Mouse (Mus musculus): Measurements from ENCODE around the gene Pde4b.

Gene Pde4b

DNA sequence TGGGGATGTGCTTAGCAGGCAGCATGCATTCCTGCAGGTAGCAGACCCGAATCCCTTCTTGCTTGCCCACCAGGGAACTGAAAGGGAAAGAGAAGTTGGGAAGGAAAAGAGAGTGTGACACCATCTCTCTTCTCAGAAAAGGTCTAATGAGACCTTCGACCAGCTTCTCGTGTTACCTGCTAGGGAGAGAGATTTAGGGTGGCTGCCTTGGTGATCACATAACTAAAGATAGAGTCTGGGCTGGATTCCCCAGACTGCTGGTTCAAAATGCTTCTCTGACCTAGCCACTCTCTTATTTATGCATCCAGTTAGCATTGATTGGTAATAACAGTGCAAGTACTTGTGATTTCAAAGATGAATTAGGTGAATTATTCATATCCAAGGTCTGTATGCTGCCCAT is 448.5 kb downstream of the Pde4b start:
- no peak for TF ChIP-seq POU5F1 (IDR thresholded peaks at IDR 0.05; ENCODE audit: borderline replicate concordance, low read length)
- Histone ChIP-seq H3K27me3 (ENCODE audit: insufficient read depth, low read length) (no peaks in the 10 kb centered on the region), H3K9me3 (ENCODE audit: low read length) (no peaks in the 10 kb centered on the region), H3K4me3 (replicated peaks; ENCODE audit: low read length) (no peak overlapping the region), H3K36me3 (ENCODE audit: insufficient read depth, low read length) (no peaks in the 10 kb centered on the region), H3K4me1 (replicated peaks; ENCODE audit: low read depth, low read length) (no peaks in the 10 kb centered on the region)

DNA sequence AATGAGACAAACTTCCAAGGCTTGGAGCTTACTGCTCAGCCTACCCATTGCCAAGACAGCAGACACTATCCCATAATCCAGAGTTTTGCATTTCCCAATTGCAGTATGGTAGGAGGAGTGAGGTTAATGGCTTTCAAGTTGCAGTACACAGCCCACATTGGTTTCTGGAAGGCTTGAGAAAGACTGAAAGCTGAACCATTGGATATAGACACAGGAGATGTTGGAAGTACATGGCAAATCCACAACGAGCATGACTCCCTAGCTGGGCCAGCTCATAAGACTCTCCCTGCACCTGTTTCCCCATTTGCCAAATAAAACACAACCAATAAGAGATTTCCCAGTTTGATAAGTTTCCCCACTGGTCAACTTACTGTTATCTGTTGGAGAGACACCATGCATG is 450.9 kb downstream of the Pde4b start:
- Histone ChIP-seq H3K4me1 (replicated peaks; ENCODE audit: low read depth, low read length) (no peaks in the 10 kb centered on the region), H3K9me3 (ENCODE audit: low read length) (no peaks in the 10 kb centered on the region), H3K36me3 (ENCODE audit: insufficient read depth, low read length) (no peaks in the 10 kb centered on the region), H3K27me3 (ENCODE audit: insufficient read depth, low read length) (no peaks in the 10 kb centered on the region), H3K4me3 (replicated peaks; ENCODE audit: low read length) (no peak overlapping the region)
- TF ChIP-seq NANOG (IDR thresholded peaks at IDR 0.05; ENCODE audit: borderline replicate concordance, low read length) (no peak), POU5F1 (IDR thresholded peaks at IDR 0.05; ENCODE audit: borderline replicate concordance, low read length) (no peak), CTCF (conservative IDR thresholded peaks at IDR 0.05; ENCODE audit: low read length) (no peak)

DNA sequence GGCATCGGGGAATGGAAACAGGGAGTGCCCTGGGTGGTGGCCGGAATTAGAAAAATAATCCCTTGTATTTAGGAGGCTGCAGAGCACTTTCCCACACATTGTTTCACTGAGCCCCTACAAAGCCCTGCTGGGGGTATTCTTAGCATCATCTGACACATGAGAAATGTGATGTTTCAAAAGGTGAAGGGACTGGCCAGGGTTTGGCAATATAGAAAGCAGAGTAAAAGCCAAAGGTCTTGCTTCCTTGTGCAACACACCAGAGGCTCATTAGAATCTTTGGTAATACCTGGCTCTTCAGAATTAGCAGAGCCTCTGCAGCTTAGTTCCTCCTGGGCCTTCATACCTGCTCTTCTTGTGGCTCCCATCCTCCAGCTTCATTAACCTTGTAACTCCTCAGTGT is 451.4 kb downstream of the Pde4b start:
- no peaks in the 10 kb centered on the region for H3K4me1 ChIP-seq (replicated peaks; ENCODE audit: low read depth, low read length)
- no peak overlapping the region for H3K4me3 ChIP-seq (replicated peaks; ENCODE audit: low read length)
- TF ChIP-seq CTCF (conservative IDR thresholded peaks at IDR 0.05; ENCODE audit: low read length) (no peak), NANOG (IDR thresholded peaks at IDR 0.05; ENCODE audit: borderline replicate concordance, low read length) (no peak), POU5F1 (IDR thresholded peaks at IDR 0.05; ENCODE audit: borderline replicate concordance, low read length) (no peak)
- no peaks in the 10 kb centered on the region for H3K9me3 ChIP-seq (ENCODE audit: low read length)
- no peaks in the 10 kb centered on the region for H3K27me3 ChIP-seq (ENCODE audit: insufficient read depth, low read length)
- no peaks in the 10 kb centered on the region for H3K36me3 ChIP-seq (ENCODE audit: insufficient read depth, low read length)

DNA sequence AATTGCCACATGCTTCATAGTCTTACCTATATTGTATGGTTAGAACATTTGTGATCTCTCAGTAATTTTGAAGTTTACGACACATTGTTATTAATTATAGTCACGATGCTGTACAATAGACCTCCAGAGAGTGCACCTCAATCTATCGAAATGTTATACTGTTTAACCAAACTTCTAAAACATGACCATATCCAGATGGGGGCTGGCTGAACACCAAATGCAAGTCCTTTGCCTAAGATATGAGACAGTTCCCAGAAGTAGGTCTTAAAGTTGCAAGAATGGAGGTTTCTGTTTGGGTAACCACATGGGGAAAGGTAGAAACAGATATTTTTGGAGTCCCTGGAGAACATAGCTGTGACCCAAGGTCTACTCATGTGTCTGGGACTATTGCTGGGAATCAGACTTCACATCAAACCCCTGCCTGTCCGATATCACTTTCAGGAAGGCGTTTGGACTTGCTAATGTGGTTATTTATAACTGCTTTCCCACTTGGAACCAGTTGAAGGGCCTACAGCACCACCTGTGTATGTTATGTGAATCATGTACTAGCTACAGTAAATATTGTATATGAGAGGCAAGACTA is 452.3 kb downstream of the Pde4b start:
- Histone ChIP-seq H3K4me1 (replicated peaks; ENCODE audit: low read depth, low read length) (no peaks in the 10 kb centered on the region), H3K27me3 (ENCODE audit: insufficient read depth, low read length) (no peaks in the 10 kb centered on the region), H3K36me3 (ENCODE audit: insufficient read depth, low read length) (no peaks in the 10 kb centered on the region), H3K9me3 (ENCODE audit: low read length) (no peaks in the 10 kb centered on the region), H3K4me3 (replicated peaks; ENCODE audit: low read length) (no peak overlapping the region)
- TF ChIP-seq NANOG (IDR thresholded peaks at IDR 0.05; ENCODE audit: borderline replicate concordance, low read length) (no peak), CTCF (conservative IDR thresholded peaks at IDR 0.05; ENCODE audit: low read length) (no peak), POU5F1 (IDR thresholded peaks at IDR 0.05; ENCODE audit: borderline replicate concordance, low read length) (no peak)

DNA sequence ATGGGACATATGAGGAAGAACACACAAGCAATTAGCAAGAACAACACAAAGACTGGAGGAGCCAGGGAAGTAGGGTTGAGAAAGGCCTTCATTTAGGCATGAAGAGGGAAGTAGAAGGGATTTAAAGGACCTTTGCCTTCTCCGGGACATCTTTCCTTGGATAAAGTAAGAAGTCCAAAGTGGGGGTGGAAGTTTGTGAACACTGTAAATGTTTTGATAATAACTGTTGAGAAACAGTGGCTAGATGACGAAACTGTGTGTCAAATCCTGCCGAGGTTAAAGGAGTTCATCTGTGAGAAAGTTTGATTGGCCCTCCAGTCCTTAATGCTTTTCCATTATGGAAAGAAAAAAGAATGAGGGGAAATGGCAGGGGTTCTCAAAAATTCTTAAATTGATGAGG is 455.6 kb downstream of the Pde4b start:
- TF ChIP-seq POU5F1 (IDR thresholded peaks at IDR 0.05; ENCODE audit: borderline replicate concordance, low read length): no peak
- TF ChIP-seq CTCF (conservative IDR thresholded peaks at IDR 0.05; ENCODE audit: low read length): no peak
- TF ChIP-seq NANOG (IDR thresholded peaks at IDR 0.05; ENCODE audit: borderline replicate concordance, low read length): no peak
- Histone ChIP-seq H3K4me1 (replicated peaks; ENCODE audit: low read depth, low read length) (no peaks in the 10 kb centered on the region), H3K9me3 (ENCODE audit: low read length) (no peaks in the 10 kb centered on the region), H3K36me3 (ENCODE audit: insufficient read depth, low read length) (no peaks in the 10 kb centered on the region), H3K4me3 (replicated peaks; ENCODE audit: low read length) (no peak overlapping the region), H3K27me3 (ENCODE audit: insufficient read depth, low read length) (no peaks in the 10 kb centered on the region)

DNA sequence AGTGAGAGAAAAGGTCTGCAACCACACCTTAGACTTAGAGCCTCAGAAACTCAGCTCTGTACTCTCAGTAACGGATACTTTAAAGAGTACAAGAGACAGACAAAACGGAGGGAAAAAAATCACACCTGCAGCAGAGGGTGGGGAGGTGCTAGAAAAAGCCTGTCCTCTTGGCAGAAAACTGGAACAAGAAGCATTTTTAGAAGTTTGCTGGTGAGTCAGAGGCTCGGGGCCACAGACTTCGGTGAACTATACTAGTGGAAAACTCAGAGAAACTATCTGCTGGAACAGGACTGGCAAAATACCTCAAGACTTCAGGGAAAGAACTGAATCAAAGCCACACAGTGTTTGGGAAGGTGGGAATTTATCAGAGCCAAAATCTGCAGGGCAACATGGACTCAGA is 457.9 kb downstream of the Pde4b start:
- Histone ChIP-seq H3K36me3 (ENCODE audit: insufficient read depth, low read length) (no peaks in the 10 kb centered on the region), H3K27me3 (ENCODE audit: insufficient read depth, low read length) (no peaks in the 10 kb centered on the region), H3K4me3 (replicated peaks; ENCODE audit: low read length) (no peak overlapping the region), H3K4me1 (replicated peaks; ENCODE audit: low read depth, low read length) (no peaks in the 10 kb centered on the region), H3K9me3 (ENCODE audit: low read length) (no peaks in the 10 kb centered on the region)
- TF ChIP-seq CTCF (conservative IDR thresholded peaks at IDR 0.05; ENCODE audit: low read length) (no peak), NANOG (IDR thresholded peaks at IDR 0.05; ENCODE audit: borderline replicate concordance, low read length) (no peak), POU5F1 (IDR thresholded peaks at IDR 0.05; ENCODE audit: borderline replicate concordance, low read length) (no peak)

DNA sequence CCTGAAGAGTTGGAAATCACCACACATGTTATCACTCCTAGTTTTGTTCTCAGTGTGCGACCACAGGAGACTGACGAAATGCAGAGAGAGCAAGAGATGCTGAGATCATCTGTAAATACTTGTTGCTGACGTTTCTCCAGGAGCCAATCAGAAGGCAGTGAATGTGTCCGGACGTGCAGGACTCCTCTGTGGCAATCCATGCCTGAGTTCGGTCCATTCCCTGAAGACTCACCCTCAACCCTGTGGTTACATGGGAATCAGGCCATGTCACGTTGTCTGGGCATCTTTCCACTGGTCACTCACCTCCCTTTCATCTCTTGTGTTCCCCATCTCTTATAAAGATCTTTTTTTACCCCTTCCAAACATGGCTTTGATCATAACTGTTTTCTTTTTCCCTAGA is 468.2 kb downstream of the Pde4b start:
- TF ChIP-seq POU5F1 (IDR thresholded peaks at IDR 0.05; ENCODE audit: borderline replicate concordance, low read length) (no peak), NANOG (IDR thresholded peaks at IDR 0.05; ENCODE audit: borderline replicate concordance, low read length) (no peak), CTCF (conservative IDR thresholded peaks at IDR 0.05; ENCODE audit: low read length) (no peak)
- Histone ChIP-seq H3K9me3 (ENCODE audit: low read length) (no peaks in the 10 kb centered on the region), H3K27me3 (ENCODE audit: insufficient read depth, low read length) (0 out of 2 replicates have a peak, but pooled peaks cover 4% of the 10 kb centered on the region), H3K4me1 (replicated peaks; ENCODE audit: low read depth, low read length) (no peaks in the 10 kb centered on the region), H3K36me3 (ENCODE audit: insufficient read depth, low read length) (no peaks in the 10 kb centered on the region), H3K4me3 (replicated peaks; ENCODE audit: low read length) (no peak overlapping the region)

DNA sequence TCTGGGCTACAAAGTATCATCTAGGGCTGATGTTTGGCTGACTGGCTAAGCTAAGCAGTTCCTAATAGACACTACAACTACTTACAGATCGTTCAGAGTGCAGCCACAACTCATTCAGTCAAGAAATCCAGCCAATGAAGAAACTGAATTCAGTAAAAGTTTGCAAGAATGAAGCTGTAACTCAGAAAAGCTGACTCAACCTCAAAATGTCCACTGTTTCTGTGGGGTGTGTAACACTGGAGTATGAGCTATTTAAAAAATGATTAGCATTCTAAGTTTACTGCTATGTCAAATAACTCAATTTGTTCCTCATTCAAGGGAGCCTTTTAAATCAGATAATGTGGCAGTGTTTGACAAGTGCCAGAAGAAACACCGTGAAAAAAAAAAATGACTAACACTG is 469.7 kb downstream of the Pde4b start:
- 0 out of 2 replicates have a peak, but pooled peaks cover 4% of the 10 kb centered on the region for H3K27me3 ChIP-seq (ENCODE audit: insufficient read depth, low read length)
- no peaks in the 10 kb centered on the region for H3K36me3 ChIP-seq (ENCODE audit: insufficient read depth, low read length)
- TF ChIP-seq NANOG (IDR thresholded peaks at IDR 0.05; ENCODE audit: borderline replicate concordance, low read length) (no peak), POU5F1 (IDR thresholded peaks at IDR 0.05; ENCODE audit: borderline replicate concordance, low read length) (no peak), CTCF (conservative IDR thresholded peaks at IDR 0.05; ENCODE audit: low read length) (no peak)
- H3K4me1 ChIP-seq (replicated peaks; ENCODE audit: low read depth, low read length): no peaks in the 10 kb centered on the region
- no peaks in the 10 kb centered on the region for H3K9me3 ChIP-seq (ENCODE audit: low read length)
- H3K4me3 ChIP-seq (replicated peaks; ENCODE audit: low read length): no peak overlapping the region

DNA sequence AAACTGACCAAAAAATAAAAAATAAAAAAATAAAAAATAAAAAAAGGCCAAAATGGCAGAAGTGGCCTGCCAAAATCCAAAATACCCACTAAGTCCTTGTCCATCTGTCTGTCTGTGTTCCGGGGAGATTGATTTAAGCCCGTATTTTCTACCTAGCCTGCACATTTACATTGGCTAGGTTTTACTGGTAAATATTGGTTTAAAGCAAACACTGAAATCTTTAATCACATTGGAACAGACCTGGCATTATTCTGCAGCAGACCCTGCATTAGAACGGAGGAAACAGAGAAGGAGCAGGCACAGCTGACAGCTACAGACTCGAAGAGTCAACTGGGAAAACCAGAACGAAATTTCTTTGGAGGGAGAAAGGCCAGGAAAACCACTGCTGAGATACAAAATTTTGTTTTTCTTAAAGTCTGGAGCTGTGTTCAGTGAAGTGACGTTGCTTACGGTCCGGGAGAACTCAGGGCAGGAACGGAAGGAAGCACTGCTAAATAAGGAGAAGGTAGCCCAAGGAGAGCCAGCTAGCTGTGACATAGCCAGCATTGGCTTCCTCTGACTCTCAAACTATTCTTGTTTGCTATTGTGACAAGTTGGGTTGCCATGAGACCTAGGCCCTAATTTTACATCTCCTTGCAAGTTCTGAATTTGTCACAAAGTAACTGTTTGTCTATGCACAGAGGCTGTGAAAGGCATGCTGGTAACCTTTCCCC is 470.3 kb downstream of the Pde4b start:
- TF ChIP-seq CTCF (conservative IDR thresholded peaks at IDR 0.05; ENCODE audit: low read length) (no peak), POU5F1 (IDR thresholded peaks at IDR 0.05; ENCODE audit: borderline replicate concordance, low read length) (no peak), NANOG (IDR thresholded peaks at IDR 0.05; ENCODE audit: borderline replicate concordance, low read length) (no peak)
- H3K4me3 ChIP-seq (replicated peaks; ENCODE audit: low read length): no peak overlapping the region
- no peaks in the 10 kb centered on the region for H3K36me3 ChIP-seq (ENCODE audit: insufficient read depth, low read length)
- no peaks in the 10 kb centered on the region for H3K9me3 ChIP-seq (ENCODE audit: low read length)
- no peaks in the 10 kb centered on the region for H3K4me1 ChIP-seq (replicated peaks; ENCODE audit: low read depth, low read length)
- H3K27me3 ChIP-seq (ENCODE audit: insufficient read depth, low read length): 0 out of 2 replicates have a peak, but pooled peaks cover 4% of the 10 kb centered on the region
